Mouse (Mus musculus) kidney, adult 11 months (tissue): ENCODE results near the gene Klf17.
"Not testable (repeated sequence)": the region's sequence is repeated elsewhere in the genome, so short reads cannot be mapped to it uniquely, and the experiment has no call there.

Experiments used
- DNase-seq: peaks from one replicate; pipeline ENCODE4 v3.0.0; 2022

Klf17 gene

GRCm38 (mm10) chr4:117765416-117765815 is at the start of gene Klf17:
TSS of gene Klf17 (minus strand) at chr4:117765648.
- no peak for DNase-seq

GRCm38 (mm10) chr4:117814333-117814732 is 48.9 kb upstream of the Klf17 start:
- no peak for DNase-seq

GRCm38 (mm10) chr4:117813591-117814192 is 48.2 kb upstream of the Klf17 start:
- DNase-seq: no peak

GRCm38 (mm10) chr4:117810933-117811332 is 45.5 kb upstream of the Klf17 start:
- no peak for DNase-seq

- no peak for DNase-seq
Measured at GRCm38 (mm10) chr4:117806992-117807391, 41.5 kb upstream of the Klf17 start.

DNA sequence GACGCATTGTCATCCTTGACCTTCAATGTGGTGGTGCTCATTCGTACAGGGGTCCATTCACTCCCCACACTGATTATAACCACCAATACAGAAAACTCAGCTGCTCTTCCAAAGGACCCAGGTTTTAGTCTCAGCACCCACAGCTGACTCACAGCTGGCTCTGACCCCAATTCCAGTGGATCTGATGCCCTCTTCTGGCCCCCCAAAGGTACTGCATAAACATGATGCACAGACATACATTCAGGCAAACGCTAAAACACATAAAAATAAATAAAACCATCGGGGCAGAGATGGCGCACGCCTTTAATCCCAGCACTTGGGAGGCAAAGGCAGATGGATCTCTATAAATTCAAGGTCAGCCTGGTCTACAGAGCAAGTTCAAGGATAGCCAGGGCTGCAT is 34.5 kb upstream of the Klf17 start:
- no peak for DNase-seq

- no peak for DNase-seq
Measured at GRCm38 (mm10) chr4:117788308-117788707, 22.9 kb upstream of the Klf17 start.

- peak; percentile 66 for DNase-seq
Measured at GRCm38 (mm10) chr4:117786963-117787362, 21.5 kb upstream of the Klf17 start.

GRCm38 (mm10) chr4:117782908-117783307 is 17.5 kb upstream of the Klf17 start:
- no peak for DNase-seq

GRCm38 (mm10) chr4:117772960-117773359 is 7.5 kb upstream of the Klf17 start:
- no peak for DNase-seq

GRCm38 (mm10) chr4:117770935-117771334 is 5.5 kb upstream of the Klf17 start:
- DNase-seq: peak; percentile 47

GRCm38 (mm10) chr4:117760151-117760550 is 5.3 kb downstream of the Klf17 start:
- no peak for DNase-seq

DNA sequence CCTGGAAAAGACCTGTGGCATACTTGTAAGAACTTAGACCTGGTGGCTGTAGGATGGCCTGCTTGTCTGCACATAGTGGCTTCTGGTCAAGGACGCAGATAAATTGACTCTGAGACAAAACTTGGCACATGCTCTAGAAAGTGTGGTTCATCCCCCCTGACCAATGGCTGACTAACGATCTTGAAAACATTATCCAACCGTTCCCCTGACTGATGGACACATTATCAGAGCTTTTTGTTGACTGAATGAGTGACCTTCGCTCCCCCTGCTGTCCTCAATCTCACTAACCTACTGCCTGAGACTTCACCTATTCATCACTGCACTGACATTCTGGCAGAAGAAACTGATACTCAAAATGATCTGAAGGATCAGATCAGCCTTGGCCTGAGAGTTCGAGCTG is 13.0 kb downstream of the Klf17 start:
- DNase-seq: not testable (repeated sequence)

DNA sequence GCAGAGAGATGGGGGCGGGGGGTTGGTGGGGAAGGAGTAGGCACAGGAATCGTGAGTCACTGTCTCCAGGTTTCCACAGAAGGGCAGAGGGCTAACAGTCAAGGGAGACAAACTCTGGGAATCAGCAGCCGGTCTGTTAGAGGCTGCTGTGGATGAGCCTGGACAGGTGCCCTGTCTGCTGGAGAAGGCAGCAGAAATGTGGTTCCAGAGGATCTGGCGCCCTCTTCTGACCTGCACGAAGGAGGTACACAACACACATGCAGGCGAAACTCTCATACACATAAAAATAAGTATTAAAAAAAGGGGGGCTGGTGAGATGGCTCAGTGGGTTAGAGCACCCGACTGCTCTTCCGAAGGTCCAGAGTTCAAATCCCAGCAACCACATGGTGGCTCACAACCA is 27.9 kb downstream of the Klf17 start:
- DNase-seq: peak; percentile 3

- no peak for DNase-seq
Measured at GRCm38 (mm10) chr4:117731926-117732325, 33.5 kb downstream of the Klf17 start.

- DNase-seq: no peak
Measured at GRCm38 (mm10) chr4:117724112-117724511, 41.3 kb downstream of the Klf17 start, which contains the start of gene Gm12845. TSS of gene Gm12845 (plus strand) at chr4:117724412.

- DNase-seq: no peak
Measured at GRCm38 (mm10) chr4:117713303-117714098, 51.9 kb downstream of the Klf17 start.

DNA sequence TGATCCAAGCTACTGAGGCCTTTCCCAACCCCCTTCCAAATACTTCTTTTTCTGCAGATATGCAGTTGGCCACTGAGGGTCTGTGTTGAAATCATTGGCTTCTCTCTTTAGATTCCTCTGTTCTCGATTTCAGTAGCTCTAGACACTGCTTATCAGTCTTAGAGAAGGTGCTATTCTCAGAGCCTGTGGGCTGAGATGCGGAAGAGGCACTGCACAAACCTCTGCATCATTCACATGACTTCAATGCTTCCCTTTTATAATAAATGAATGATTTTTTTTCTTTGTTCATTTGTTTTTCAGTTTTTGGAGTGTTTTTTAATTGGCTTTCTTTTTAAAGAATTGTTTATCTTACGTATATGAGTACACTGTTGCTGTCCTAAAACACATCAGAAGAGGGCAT is 53.1 kb downstream of the Klf17 start:
- DNase-seq: no peak

DNA sequence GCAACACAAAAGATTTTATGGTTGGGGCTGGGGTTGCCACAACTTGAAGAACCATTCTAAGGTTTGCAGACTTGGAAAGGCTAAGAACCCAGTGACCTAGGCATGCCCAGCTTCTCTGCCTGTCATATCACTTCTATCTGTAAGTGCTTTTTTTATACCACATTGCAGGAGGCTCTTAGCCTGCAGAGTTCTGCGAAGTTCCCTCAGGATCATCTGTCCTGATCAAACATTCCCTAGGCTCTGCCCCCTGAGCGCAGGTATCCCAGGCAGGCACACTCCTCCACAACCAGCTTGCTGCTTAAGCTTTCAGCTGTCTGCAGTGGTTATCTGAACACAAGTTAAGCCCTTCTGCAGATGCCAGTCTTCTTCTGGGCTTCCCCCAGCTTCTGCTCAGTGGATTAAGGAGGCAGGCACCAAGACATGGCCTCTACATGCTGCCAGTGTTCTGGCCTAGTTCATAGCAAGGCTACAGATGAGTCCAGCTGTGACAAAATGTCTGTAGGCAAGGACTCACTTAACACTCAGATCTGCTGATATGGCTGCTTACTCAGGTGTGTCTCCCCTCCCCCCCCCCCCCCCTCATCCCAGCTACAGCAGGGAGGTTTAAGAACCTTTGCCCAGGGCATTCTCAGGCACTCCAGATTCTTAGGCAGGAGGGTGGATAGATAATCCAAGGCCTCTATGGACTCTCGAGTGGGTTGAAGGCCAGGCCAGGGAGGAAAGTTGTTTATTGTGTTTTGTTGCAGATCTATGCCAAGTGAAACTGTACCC is 56.5 kb downstream of the Klf17 start:
- DNase-seq: peak; percentile 4
